Comparison of ENCODE assay signal across 27 mouse cellular contexts in the genomic region with DNA sequence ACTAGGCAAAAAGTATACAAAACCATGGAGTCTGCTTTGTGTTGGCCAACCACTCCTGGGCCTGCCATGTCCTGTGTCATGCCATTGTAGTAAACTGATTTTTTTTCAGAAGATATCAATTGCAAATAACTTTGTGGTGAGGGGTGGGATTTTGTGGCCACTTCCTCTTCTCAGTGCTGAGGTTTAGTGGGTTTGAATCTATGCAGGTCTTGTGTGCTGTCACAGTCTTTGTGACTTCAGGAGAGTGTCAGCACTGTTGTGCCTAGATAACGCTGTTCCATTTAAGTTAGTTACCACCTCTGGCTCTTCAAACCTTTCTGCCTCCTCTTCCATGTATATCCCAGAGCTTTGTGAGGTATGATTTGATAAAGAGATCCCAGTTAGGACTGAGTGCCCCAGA.
DNase-seq lines count a peak whose midpoint lies in the region; ATAC-seq lines count a peak whose summit lies in the region.
"Had no signal": no experiment of that assay in that cellular context is flagged by ENCODE, and none has a peak within 500 bp of the region (broad histone marks: within the 10 kb centered on the region; RNA-seq: fewer than 3 reads in every experiment).

No protein-coding gene starts in this region.

- peak overlapping the region; percentile 34; the same call in 1 of the 2 replicates for H3K27ac ChIP-seq in lung, embryonic 16.5 days (ENCODE audit: low read length)
- no peak overlapping the region for H3K27ac ChIP-seq in forebrain, embryonic 13.5 days
- H3K27ac ChIP-seq: embryonic facial prominence, embryonic 10.5 days; embryonic facial prominence, embryonic 13.5 days; gastrocnemius, adult 2 months; hindbrain, embryonic 10.5 days; hindbrain, embryonic 13.5 days; intestine, embryonic 15.5 days had no signal

- no peaks in the 10 kb centered on the region for H3K9me3 ChIP-seq in lung, embryonic 16.5 days (ENCODE audit: control insufficient read depth, low read length)
- H3K9me3 ChIP-seq in forebrain, embryonic 13.5 days (replicated peaks), result no peaks in the 10 kb centered on the region
- H3K9me3 ChIP-seq: embryonic facial prominence, embryonic 10.5 days; embryonic facial prominence, embryonic 13.5 days; hindbrain, embryonic 10.5 days; hindbrain, embryonic 13.5 days; intestine, embryonic 15.5 days had no signal

- H3K27me3 ChIP-seq in lung, embryonic 16.5 days (ENCODE audit: control insufficient read depth, insufficient read depth, low read depth, low read length), result no peaks in the 10 kb centered on the region
- H3K27me3 ChIP-seq in forebrain, embryonic 13.5 days, result no peaks in the 10 kb centered on the region
- H3K27me3 ChIP-seq: embryonic facial prominence, embryonic 13.5 days; hindbrain, embryonic 13.5 days; intestine, embryonic 15.5 days had no signal

- no peaks in the 10 kb centered on the region for H3K4me1 ChIP-seq in lung, embryonic 16.5 days (replicated peaks; ENCODE audit: control insufficient read depth, insufficient read depth, low read length)
- H3K4me1 ChIP-seq in forebrain, embryonic 13.5 days, result peaks cover 4% of the 10 kb centered on the region; the same call in 1 of the 2 replicates
- H3K4me1 ChIP-seq: embryonic facial prominence, embryonic 10.5 days; embryonic facial prominence, embryonic 13.5 days; hindbrain, embryonic 10.5 days; hindbrain, embryonic 13.5 days; intestine, embryonic 15.5 days had no signal

- no peaks in the 10 kb centered on the region for H3K36me3 ChIP-seq in lung, embryonic 16.5 days (ENCODE audit: control insufficient read depth, insufficient read depth, low read length)
- H3K36me3 ChIP-seq in forebrain, embryonic 13.5 days (ENCODE audit: poor library complexity, severe bottlenecking), result no peaks in the 10 kb centered on the region
- H3K36me3 ChIP-seq: embryonic facial prominence, embryonic 10.5 days; embryonic facial prominence, embryonic 13.5 days; hindbrain, embryonic 10.5 days; hindbrain, embryonic 13.5 days; intestine, embryonic 15.5 days had no signal

- no peak overlapping the region for H3K4me2 ChIP-seq in lung, embryonic 16.5 days (ENCODE audit: low read depth, low read length)
- H3K4me2 ChIP-seq in forebrain, embryonic 13.5 days, result no peak overlapping the region
- H3K4me2 ChIP-seq: embryonic facial prominence, embryonic 13.5 days; heart, embryonic 11.5 days; hindbrain, embryonic 13.5 days; intestine, embryonic 15.5 days had no signal

- no peak overlapping the region for H3K9ac ChIP-seq in lung, embryonic 16.5 days (ENCODE audit: low read length)
- H3K9ac ChIP-seq in forebrain, embryonic 13.5 days, result no peak overlapping the region
- H3K9ac ChIP-seq: embryonic facial prominence, embryonic 13.5 days; forebrain, postnatal 0 days; hindbrain, embryonic 13.5 days; intestine, embryonic 15.5 days had no signal

- ATAC-seq in lung, embryonic 16.5 days (ENCODE audit: low read depth), result no peak
- ATAC-seq in granulocyte monocyte progenitor cell, adult 5-6 weeks (replicated peaks; ENCODE audit: poor library complexity, severe bottlenecking), result peak; percentile 14
- ATAC-seq in megakaryocyte progenitor cell, adult 5-6 weeks (replicated peaks; ENCODE audit: poor library complexity), result peak; percentile 60
- ATAC-seq in forebrain, embryonic 13.5 days, result no peak
- ATAC-seq: activated CD4-positive, CD25-positive, alpha-beta regulatory T cell, adult 4 months; CD4-positive, CD25-positive, alpha-beta regulatory T cell, adult 4 months; forebrain, embryonic 14.5 days; forebrain, postnatal 0 days; hindbrain, embryonic 16.5 days; intestine, embryonic 15.5 days had no signal

- 90% methylated on average over 1 of the region's 1 CpGs for WGBS in lung, embryonic 16.5 days
- 96% methylated on average over 1 of the region's 1 CpGs for WGBS in forebrain, embryonic 13.5 days

- no peak for DNase-seq in lung, postnatal 25 days (ENCODE audit: low spot score)
- DNase-seq in adrenal gland, postnatal 14 days, result no peak
- DNase-seq: adrenal gland, adult 8-10 months; adrenal gland, postnatal 36 days; cerebellum, adult 18-20 months; cerebellum, adult 9-10 months; cerebellum, postnatal 25 days; embryo, embryonic 11 days; forebrain, postnatal 0 days; gastrocnemius, adult 2 months; gastrocnemius, postnatal 14 days; kidney, adult 11 months had no signal

- no peak overlapping the region for H3K4me3 ChIP-seq in lung, embryonic 16.5 days (ENCODE audit: low read length)
- H3K4me3 ChIP-seq in forebrain, embryonic 13.5 days, result no peak overlapping the region
- H3K4me3 ChIP-seq: embryonic facial prominence, embryonic 10.5 days; embryonic facial prominence, embryonic 13.5 days; erythroblast, embryonic 14.5 days; gastrocnemius, adult 2 months; hindbrain, embryonic 10.5 days; hindbrain, embryonic 13.5 days; intestine, embryonic 15.5 days had no signal

Comparison
In these comparisons a context has a peak if more than half of its experiments do, and no peak if none do; other contexts are left out.
1. ATAC-seq: peak in granulocyte monocyte progenitor cell, adult 5-6 weeks (single experiment) and megakaryocyte progenitor cell, adult 5-6 weeks (single experiment); none in lung, embryonic 16.5 days (single experiment) and forebrain, embryonic 13.5 days (single experiment).